Mouse (Mus musculus) heart, adult 8-10 months (tissue): Measurements from ENCODE around the gene Tamm41. TPM values are rescaled to one million over a fixed set of nuclear protein-coding genes. Genes with fewer than 3 reads are reported as not detected.

Source experiments
- DNase-seq: peaks from one replicate; pipeline ENCODE4 v3.0.0; 2022; ENCODE audit warnings: low spot score
- total RNA-seq, 4 experiments: library from RNA; stranded (reverse); gene quantifications; 2 replicates each; pipeline ENCODE4 v1.2.4; 2022

Gene Tamm41
- total RNA-seq, 4 experiments from 2014 or later: 11.9 to 14.8 (median 12.8) TPM

- DNase-seq: no peak
Measured at GRCm38 (mm10) chr6:114974331-114974730, 63.3 kb downstream of the Tamm41 start.

GRCm38 (mm10) chr6:114972988-114973387 is 64.7 kb downstream of the Tamm41 start:
- DNase-seq: no peak

- DNase-seq: no peak
Measured at GRCm38 (mm10) chr6:114970895-114971294, 66.8 kb downstream of the Tamm41 start.

GRCm38 (mm10) chr6:114970386-114970785 is 67.3 kb downstream of the Tamm41 start:
- no peak for DNase-seq

- peak; percentile 38 for DNase-seq
Measured at GRCm38 (mm10) chr6:114969213-114970120, 68.2 kb downstream of the Tamm41 start, which contains the start of gene Vgll4. Vgll4 (minus strand) TSS chr6:114969994.

- peak; percentile 38 for DNase-seq
Measured at GRCm38 (mm10) chr6:114968361-114969212, 69.1 kb downstream of the Tamm41 start.

- no peak for DNase-seq
Measured at GRCm38 (mm10) chr6:114967623-114968022, 70.1 kb downstream of the Tamm41 start.

GRCm38 (mm10) chr6:114966396-114967154 is 71.1 kb downstream of the Tamm41 start:
- no peak for DNase-seq

- no peak for DNase-seq
Measured at GRCm38 (mm10) chr6:114965802-114966201, 71.9 kb downstream of the Tamm41 start.

GRCm38 (mm10) chr6:114965396-114965795 is 72.3 kb downstream of the Tamm41 start:
- DNase-seq: no peak

GRCm38 (mm10) chr6:114964235-114964634 is 73.4 kb downstream of the Tamm41 start:
- no peak for DNase-seq

GRCm38 (mm10) chr6:114963636-114964035 is 74.0 kb downstream of the Tamm41 start:
- no peak for DNase-seq

- no peak for DNase-seq
Measured at GRCm38 (mm10) chr6:114961276-114962068, 76.2 kb downstream of the Tamm41 start.

- DNase-seq: no peak
Measured at GRCm38 (mm10) chr6:114959012-114959398, 78.7 kb downstream of the Tamm41 start.

- DNase-seq: no peak
Measured at GRCm38 (mm10) chr6:114958249-114959011, 79.2 kb downstream of the Tamm41 start.

- DNase-seq: no peak
Measured at GRCm38 (mm10) chr6:114957756-114958155, 79.9 kb downstream of the Tamm41 start.

GRCm38 (mm10) chr6:114954496-114954895 is 83.2 kb downstream of the Tamm41 start:
- no peak for DNase-seq
